Mouse (Mus musculus): ENCODE data around the gene Apol11a.
"Not testable (repeated sequence)": the region's sequence is repeated elsewhere in the genome, so short reads cannot be mapped to it uniquely, and the experiment has no call there.

Apol11a gene

GRCm38 (mm10) chr15:77507966-77508365 lies at the start of gene Apol11a:
Apol11a (plus strand) TSS chr15:77508271.
- DNase-seq: not testable (repeated sequence)

- not testable (repeated sequence) for DNase-seq
Observed at GRCm38 (mm10) chr15:77474699-77475390, 33.2 kb upstream of the Apol11a start.

DNA sequence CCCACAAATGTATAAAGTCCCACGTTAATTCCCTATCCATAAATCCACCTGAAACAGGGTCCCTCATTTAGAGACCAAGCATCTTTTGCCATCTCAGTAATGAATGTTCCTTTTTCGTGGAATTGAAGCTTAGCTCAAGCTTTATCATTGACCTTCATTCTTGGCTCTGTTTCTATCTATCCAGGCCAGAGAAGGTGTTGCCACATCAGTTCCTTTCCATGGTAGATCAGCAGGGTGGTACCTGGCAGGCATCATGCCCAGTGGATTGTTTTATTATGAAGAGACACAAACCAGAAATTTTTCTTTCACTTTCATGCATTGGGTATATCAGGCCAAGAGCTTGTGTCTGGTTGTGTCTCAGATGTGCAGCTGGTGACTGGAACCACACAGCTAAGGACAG lies 31.4 kb upstream of the Apol11a start, which contains the start of gene Apol10a:
Gene Apol10a, plus strand, starts transcription at position 355 of the 400 bp plus-strand sequence.
- DNase-seq: not testable (repeated sequence)

- no peak for DNase-seq
Observed at GRCm38 (mm10) chr15:77482140-77482794, 25.8 kb upstream of the Apol11a start.

- not testable (repeated sequence) for DNase-seq
Observed at GRCm38 (mm10) chr15:77493181-77493580, 14.9 kb upstream of the Apol11a start.

DNA sequence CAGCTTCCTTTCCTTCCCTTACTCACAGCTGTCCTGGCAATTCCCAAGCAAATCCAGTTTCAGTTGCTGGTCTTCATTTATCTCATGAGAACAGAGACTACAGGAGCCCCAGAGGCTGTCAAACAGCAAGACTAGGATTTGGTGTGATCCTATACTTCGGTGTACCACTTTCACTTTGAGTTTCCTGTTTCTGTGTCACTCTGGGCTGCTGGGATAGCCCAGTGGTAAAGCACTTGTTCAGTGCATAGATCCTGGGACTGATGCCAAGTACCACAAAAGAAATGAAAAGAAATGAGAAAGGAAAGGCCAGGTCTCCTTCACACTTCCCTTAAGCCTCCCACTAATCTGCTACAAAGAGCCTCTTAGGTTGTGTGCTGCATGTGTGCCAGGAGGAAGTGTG lies 13.4 kb upstream of the Apol11a start:
- not testable (repeated sequence) for DNase-seq

DNA sequence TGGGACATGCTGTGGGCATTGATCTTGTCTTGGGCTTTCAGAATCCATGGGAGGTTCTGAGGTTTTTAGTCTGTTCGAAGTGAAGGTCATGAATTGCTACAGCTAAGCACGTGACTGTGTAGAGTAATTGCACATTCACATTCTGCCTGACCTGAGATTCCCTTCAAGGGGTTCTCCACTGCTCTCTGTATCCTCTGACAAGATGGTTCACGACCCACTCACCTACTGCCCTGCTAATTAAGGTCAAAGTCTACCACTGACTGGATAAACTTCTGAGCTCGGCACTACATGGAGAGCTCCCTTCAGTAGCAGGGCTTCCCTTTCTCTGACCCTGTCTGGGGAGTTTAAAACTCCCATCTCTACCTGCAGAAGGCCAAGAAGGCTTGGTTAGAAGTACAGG lies 12.5 kb downstream of the Apol11a start:
- DNase-seq: not testable (repeated sequence)

DNA sequence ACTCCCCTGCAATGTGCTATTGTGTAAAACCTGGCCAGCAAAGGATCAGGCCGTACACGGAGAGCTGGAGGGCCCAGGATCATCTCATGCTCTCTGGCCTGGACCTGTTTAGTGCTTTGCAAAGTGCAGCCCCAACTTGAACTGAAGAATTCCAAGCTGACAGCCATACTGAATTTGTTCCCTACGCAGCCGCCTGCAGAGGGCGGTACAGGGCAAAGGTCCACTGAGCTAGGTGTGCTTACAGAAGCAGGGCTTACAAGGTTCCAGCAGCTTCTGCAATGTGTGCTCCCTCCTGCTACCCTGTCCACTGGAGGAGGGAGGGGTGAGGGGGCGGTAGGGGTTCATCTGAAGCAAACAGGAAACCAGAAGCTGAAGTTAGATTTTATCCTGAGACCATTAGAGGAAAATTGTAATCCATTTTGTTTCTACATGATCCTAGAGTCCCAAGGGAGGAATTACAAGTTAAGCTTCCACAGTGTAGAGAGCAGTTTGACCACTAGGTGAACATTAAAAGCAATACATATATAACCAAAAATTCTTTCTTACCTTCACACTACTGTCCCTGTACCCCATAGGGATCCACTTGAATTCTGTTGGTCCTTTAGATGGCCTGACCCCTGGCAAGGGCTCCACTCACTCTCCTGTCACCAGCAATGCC lies 15.2 kb downstream of the Apol11a start:
- peak; percentile 80 to 82 for DNase-seq

- DNase-seq: no peak
Observed at GRCm38 (mm10) chr15:77533216-77533615, 25.1 kb downstream of the Apol11a start, which contains the start of gene Apol7c. Apol7c (minus strand) TSS chr15:77533316.

GRCm38 (mm10) chr15:77539221-77539620 lies 31.1 kb downstream of the Apol11a start:
- not testable (repeated sequence) for DNase-seq

DNA sequence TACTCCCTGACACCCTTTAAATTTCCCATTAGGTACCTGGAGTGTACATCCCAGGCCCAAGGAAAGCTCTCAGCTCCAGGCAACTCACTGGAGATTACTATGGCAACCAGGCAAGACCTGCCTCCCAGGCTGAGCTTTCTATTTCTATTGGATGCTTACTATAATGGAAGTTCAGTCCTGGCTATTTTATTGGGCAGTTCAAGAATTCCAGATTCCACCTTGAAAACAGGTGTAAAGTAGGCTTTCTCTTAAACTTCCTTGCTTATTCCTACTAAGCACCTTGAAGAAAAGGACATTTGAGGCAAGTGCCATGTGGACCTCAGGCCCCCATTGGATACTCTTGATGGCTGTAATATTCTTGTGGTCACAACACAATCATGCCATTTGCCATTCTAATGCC lies 53.7 kb downstream of the Apol11a start, which contains the start of gene 1700025B11Rik:
Gene 1700025B11Rik, minus strand, starts transcription at position 101 of the 400 bp plus-strand sequence.
- no peak for DNase-seq

DNA sequence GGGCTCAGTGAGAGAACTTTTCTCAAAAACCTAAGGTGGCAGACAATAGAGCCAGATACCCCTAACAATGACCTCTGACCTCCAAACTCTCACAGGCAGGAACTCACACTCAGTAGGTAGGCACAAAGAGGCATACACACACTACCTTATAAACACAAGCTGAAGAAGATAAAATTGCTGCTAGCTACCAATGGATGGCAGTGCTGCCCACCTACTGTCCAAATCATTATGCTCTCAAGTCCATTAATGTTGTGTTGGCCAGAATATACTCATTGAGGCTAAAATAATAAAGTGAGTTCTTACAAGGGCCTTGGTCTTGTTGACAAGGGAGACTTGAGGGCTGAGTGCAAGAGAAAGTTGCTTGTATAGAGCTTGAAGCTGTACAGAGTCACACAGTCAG lies 55.1 kb downstream of the Apol11a start:
- DNase-seq: no peak

Measured in kidney, postnatal 25 days (tissue).